15 mouse cellular contexts compared by ENCODE assay signal in the genomic region with DNA sequence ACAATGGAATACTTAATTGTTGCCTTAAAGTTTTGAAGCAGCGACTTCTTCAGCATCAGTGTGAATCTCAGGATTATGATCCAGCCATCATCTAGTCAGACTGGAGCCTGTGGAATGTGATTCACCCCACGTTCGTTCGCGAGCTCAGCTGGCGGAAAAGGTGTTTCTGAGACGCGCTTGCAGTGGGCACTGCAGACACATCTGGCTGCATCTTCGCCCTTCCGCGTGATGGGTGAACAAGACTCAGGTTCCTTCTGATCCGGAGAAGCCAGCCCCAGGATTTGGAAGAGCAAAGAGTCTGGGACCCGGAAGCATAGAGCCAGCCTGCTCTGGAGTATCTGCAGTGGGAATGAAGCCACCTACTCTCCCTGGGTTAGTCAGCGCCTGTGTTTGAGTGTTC.
DNase-seq lines count a peak whose midpoint lies in the region; ATAC-seq lines count a peak whose summit lies in the region.
"Had no signal": no experiment of that assay in that cellular context is flagged by ENCODE, and none has a peak within 500 bp of the region (broad histone marks: within the 10 kb centered on the region; RNA-seq: fewer than 3 reads in every experiment).

No protein-coding gene starts in this region.

- peak overlapping the region; percentile 31; the same call in 1 of the 2 replicates for H3K4me2 ChIP-seq in heart, embryonic 11.5 days
- 0 out of 2 replicates have a peak overlapping the region, but pooled peaks have one; percentile 29 for H3K4me2 ChIP-seq in neural tube, embryonic 13.5 days
- peak overlapping the region; percentile 44 for H3K4me2 ChIP-seq in midbrain, embryonic 13.5 days (replicated peaks)
- H3K4me2 ChIP-seq: embryonic facial prominence, embryonic 15.5 days; lung, embryonic 15.5 days had no signal

- no peak overlapping the region for H3K27ac ChIP-seq in heart, embryonic 11.5 days (ENCODE audit: low read depth, low read length)
- no peak overlapping the region for H3K27ac ChIP-seq in neural tube, embryonic 13.5 days (replicated peaks)
- H3K27ac ChIP-seq in midbrain, embryonic 13.5 days, result 0 out of 2 replicates have a peak overlapping the region, but pooled peaks have one; percentile 17
- H3K27ac ChIP-seq: embryonic facial prominence, embryonic 15.5 days; lung, embryonic 15.5 days; stomach, postnatal 0 days had no signal

- H3K27me3 ChIP-seq in heart, embryonic 11.5 days (ENCODE audit: control insufficient read depth, insufficient read depth, low read length), result no peaks in the 10 kb centered on the region
- H3K27me3 ChIP-seq in neural tube, embryonic 13.5 days, result peaks cover 12% of the 10 kb centered on the region; the same call in 1 of the 2 replicates
- 0 out of 2 replicates have a peak, but pooled peaks cover 3% of the 10 kb centered on the region for H3K27me3 ChIP-seq in midbrain, embryonic 13.5 days
- H3K27me3 ChIP-seq: embryonic facial prominence, embryonic 15.5 days; lung, embryonic 15.5 days had no signal

- no peaks in the 10 kb centered on the region for H3K9me3 ChIP-seq in heart, embryonic 11.5 days (replicated peaks; ENCODE audit: control insufficient read depth, low read length)
- H3K9me3 ChIP-seq in neural tube, embryonic 13.5 days, result no peaks in the 10 kb centered on the region
- no peaks in the 10 kb centered on the region for H3K9me3 ChIP-seq in midbrain, embryonic 13.5 days
- H3K9me3 ChIP-seq: embryonic facial prominence, embryonic 15.5 days; lung, embryonic 15.5 days had no signal

- DNase-seq in heart, postnatal 10 days, result no peak
- no peak for DNase-seq in neural tube, embryonic 10.5 days (ENCODE audit: extremely low spot score, low spot score)
- DNase-seq in left cerebral cortex, adult 18-20 months (ENCODE audit: low spot score in 2 of 2), result no peak
- no peak for DNase-seq in layer of hippocampus, adult 11-12 months (ENCODE audit: low spot score)
- DNase-seq in testis, postnatal 10 days (ENCODE audit: low spot score), result no peak
- DNase-seq: adrenal gland, adult 8-10 months; cerebellum, adult 9-11 months; gastrocnemius, postnatal 25 days; kidney, adult 8-10 months had no signal

- no peak overlapping the region for H3K9ac ChIP-seq in heart, embryonic 11.5 days (ENCODE audit: low read depth, low read length)
- no peak overlapping the region for H3K9ac ChIP-seq in neural tube, embryonic 13.5 days
- 0 out of 2 replicates have a peak overlapping the region, but pooled peaks have one; percentile 29 for H3K9ac ChIP-seq in midbrain, embryonic 13.5 days (replicated peaks)
- H3K9ac ChIP-seq: embryonic facial prominence, embryonic 15.5 days; lung, embryonic 15.5 days had no signal

- H3K36me3 ChIP-seq in heart, embryonic 11.5 days (ENCODE audit: control insufficient read depth, insufficient read depth, low read length), result no peaks in the 10 kb centered on the region
- H3K36me3 ChIP-seq in neural tube, embryonic 13.5 days, result no peaks in the 10 kb centered on the region
- no peaks in the 10 kb centered on the region for H3K36me3 ChIP-seq in midbrain, embryonic 13.5 days
- H3K36me3 ChIP-seq: embryonic facial prominence, embryonic 15.5 days; lung, embryonic 15.5 days had no signal

- H3K4me1 ChIP-seq in heart, embryonic 11.5 days (ENCODE audit: control insufficient read depth, insufficient read depth, low read length), result no peaks in the 10 kb centered on the region
- peaks cover 23% of the 10 kb centered on the region for H3K4me1 ChIP-seq in neural tube, embryonic 13.5 days (replicated peaks)
- peaks cover 27% of the 10 kb centered on the region for H3K4me1 ChIP-seq in midbrain, embryonic 13.5 days (replicated peaks)
- H3K4me1 ChIP-seq: embryonic facial prominence, embryonic 15.5 days; lung, embryonic 15.5 days had no signal

- ATAC-seq in heart, embryonic 11.5 days (replicated peaks; ENCODE audit: insufficient number of reproducible peaks, low FRiP score, low TSS enrichment), result no peak
- ATAC-seq in neural tube, embryonic 13.5 days (ENCODE audit: low read depth), result no peak
- ATAC-seq in midbrain, embryonic 13.5 days, result peak; percentile 53

- H3K4me3 ChIP-seq in heart, embryonic 11.5 days (ENCODE audit: low read depth, low read length), result no peak overlapping the region
- H3K4me3 ChIP-seq in neural tube, embryonic 13.5 days, result no peak overlapping the region
- H3K4me3 ChIP-seq in midbrain, embryonic 13.5 days (replicated peaks), result no peak overlapping the region
- H3K4me3 ChIP-seq: embryonic facial prominence, embryonic 15.5 days; lung, embryonic 15.5 days had no signal

- WGBS in heart, embryonic 11.5 days (ENCODE audit: insufficient replicate concordance), result 49% methylated on average over 14 of the region's 14 CpGs
- 38% methylated on average over 14 of the region's 14 CpGs for WGBS in neural tube, embryonic 13.5 days
- WGBS in midbrain, embryonic 13.5 days, result 17% methylated on average over 14 of the region's 14 CpGs

- intact Hi-C loops in heart, postnatal 10 days (cut with DNase I), result no loop called here
